Mouse (Mus musculus) ovary, postnatal 14 days (tissue): Measurements from ENCODE around the gene Rps10.

Source experiments
- DNase-seq: peaks from one replicate; pipeline ENCODE4 v3.0.0; 2022; ENCODE audit warnings: low spot score

Rps10 gene

DNA sequence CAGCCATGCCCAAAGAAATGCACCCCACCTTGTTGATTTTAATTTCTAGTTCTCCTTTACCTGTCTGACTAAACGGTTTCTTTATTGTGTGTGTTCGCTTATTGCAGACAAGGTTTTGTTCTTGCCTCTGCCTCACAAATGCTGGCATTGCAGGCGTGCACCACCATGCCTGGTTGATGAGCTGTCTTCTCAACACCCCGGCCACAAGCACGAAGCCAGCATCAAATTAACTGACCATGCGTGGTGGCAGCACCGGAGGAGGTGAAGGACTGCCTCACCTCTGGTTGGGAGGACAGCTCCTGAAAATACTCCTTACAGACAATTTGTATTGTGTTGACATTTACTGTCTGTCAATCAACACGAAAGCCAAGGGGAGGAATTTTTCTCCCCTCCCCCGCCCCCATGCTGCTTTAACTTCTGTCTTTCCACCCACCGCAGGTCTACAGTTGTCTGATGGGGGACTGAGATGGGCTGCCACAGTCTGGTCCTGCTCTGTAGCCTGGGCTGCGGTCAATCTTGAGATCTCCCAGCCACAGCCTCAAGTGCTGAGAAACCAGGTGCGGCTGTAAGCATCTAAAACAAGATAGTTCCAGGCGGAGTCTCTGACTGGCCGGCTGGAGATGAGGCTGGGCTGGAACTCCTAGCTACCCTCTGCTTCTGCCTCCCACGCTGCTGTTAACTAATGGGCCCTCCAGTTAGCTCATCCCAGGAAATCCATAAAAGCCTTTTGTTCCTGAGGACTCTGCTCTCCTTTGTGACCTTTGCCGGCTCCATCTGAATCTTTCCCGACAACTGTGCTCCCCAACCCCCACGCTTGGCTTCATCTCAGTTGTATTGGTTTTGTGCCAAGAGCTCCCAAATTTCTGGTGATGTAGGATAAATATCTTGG is at the start of gene Rps10:
Gene Rps10, minus strand, starts transcription at position 538 of the 889 bp plus-strand sequence.
- DNase-seq, result no peak

DNA sequence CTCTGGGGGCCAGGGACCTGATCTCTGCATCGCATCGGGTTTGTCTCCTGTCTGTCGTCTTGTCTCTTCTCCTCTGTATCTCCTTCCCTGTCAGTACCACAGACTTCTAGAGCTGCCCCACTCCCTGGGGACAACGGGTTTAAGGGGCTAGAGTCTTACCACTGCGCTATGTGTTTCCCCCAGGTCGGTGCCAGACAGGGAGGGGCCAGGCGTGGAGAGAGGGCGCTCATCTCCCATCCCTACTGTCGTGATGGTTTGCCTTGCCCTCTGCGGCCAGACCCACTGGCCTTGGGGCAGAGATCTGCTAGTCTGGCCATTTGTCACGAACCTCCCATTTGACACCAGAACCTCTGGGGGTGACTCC is 49.1 kb upstream of the Rps10 start:
- no peak for DNase-seq

DNA sequence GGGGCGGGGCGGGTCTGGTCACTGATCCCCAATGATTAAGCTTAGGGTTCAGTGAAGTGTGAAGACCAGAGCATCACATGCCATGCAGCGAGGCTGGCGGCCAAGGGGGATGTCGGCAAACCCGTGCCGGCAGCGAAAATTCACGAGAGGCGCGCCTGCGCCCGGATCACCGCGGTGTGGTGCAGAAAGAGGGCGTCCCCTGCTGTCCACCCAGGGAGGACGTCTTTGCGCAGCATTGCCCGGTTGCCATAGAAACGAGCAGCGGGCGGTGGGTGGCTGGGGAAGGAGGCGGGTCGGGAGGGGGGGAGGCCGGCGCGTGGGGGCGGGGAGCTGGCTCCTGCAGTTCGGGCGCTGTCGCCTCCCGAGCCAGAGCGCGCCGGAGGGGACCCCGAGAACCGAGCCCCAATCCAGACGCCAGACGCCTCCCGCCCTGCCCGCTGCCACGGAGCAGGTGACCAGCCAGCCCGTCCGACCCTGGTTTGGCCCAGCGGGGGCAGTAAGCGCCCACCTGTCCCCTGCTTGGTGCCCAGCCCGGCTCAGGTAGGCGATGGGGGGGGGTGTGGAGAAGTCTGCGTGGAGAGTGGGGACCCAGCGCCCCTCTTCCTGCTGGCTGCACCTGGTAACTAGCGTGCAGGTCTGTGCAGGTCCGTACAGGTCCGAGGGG is 48.5 kb upstream of the Rps10 start:
- peak; percentile 33 for DNase-seq

DNA sequence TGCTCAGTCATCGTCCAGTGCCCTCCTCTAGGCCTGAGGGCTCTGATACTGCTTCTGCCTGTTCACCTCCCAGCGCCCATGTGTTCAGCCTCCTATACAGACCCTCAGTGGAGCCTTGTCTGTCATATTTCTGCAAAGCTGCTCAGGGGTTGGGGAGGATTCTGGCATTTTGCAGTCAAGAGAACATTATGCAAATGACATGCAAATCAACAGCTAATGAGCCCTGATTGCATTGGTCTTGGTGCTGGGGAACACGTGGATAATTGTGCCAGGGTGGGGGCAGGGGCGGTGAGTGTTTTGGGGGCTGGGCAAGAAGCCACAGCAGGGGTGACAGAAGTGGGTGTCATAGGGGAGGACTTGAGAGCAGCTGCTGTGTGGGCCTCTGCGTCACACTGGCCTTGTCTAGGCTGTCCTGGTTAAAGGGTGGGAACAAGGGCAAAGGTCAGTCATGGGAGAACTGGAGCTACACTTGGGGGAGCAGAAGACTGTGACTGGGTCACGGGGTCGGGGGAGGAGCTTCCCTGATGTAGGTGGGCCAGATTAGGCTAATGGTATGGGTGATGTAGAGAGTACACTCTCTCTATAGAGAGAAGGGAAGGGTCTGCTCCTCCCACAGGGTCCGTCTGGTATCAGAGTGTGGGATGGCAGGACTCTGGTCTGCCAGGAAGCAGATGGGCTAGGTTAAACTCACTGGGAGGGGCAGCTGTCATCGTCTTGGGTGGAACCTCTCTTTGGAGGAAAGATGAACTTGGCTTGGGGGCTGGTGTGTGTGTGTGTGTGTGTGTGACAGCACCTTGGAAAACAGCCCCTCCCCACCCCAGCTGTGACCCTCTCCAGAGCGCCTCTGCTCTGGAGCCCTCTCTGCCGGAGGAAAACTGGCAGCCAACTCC is 42.7 kb upstream of the Rps10 start:
- DNase-seq, result no peak

DNA sequence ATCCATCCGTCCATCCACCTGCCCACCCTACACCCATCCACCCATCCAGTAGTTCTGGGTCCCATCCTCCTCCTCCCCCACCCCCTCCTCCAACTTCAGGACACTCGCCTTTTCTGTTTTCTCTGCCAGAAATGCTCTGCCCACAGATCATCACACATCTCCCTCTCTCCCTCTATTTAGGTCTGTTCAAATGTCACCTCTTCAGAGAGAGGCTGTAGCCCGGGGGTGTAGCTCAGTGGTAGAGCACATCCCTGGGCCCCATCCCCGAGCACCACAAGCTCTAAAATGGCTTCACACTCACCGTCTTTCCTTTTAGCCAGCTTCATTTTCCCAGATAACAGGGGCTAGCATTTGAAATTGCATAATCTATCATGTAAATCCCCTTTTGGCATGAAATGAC is 41.3 kb upstream of the Rps10 start:
- no peak for DNase-seq

DNA sequence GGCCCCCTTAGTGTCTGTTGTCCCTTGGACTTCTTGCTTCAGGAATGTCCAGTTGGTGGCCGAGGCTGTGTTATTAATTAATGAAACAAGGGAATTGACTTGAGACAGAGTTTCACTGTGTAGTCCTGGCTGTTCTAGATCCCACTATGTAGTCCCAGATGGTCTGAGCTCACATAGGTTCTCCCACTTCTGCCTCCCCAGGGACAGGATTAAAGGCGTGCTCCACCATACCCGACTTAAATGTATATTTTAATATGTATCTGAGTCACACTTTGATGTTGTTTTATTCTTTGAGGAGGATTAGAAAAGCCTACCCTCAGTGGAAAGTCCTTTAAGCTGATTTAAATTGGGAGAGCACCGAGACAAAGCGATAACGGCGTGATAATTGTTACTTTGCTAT is 39.8 kb upstream of the Rps10 start:
- DNase-seq, result no peak

DNA sequence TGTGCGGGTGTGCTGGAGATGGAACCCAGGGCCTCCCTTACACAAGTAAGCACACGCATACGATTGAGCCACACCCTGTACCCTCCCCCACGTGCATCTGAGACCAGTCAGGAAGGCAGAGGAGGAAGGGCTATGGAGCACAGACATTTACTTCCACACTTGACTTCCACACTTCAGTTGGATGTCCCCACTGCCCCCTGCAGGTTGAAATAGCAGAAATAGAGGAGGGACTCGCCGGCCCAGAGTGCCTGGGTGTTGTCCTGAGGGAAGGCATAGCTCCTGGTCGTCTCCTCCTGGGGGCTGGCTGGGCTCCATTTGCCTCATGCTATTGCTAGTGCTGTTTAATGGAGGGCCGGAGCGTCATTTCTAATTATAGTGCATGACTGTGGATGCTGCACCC is 39.0 kb upstream of the Rps10 start:
- no peak for DNase-seq

DNA sequence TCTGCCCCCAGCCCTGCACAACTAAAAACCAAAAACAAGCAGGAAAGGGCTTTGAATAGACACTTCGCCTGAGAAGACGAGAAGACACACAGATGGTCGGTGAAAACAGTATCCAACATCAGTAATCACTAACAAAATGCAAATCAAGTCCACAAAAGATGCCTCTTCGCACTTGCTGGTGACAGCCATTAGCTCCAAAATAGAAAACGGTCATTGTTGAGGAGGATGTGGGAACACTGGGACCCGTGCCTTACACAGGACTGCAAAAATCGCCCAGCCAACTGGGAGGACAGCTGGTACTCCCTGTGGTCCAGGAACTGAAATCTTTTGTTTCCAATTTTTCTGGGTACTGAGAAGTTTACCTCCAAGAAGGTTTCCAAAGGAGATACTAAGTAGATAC is 37.5 kb upstream of the Rps10 start:
- no peak for DNase-seq

DNA sequence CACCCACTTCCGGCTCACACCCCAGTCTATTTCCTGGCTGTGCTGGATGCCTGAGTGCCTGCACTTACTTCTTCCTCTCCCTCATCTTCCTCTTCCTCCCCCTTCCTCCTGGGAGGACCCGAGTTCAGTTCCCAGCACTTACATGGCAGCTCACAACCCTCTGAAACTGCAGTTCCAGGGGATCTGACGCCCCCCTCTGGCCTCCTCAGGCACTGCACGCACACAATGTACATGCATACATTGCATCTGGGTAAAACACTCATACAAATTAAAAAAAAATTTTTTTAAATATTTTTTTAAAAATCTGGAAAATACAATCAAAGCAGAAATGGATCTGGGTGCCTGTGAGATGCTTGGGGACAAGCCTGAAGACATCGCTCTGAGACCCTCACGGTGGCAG is 35.3 kb upstream of the Rps10 start:
- no peak for DNase-seq

DNA sequence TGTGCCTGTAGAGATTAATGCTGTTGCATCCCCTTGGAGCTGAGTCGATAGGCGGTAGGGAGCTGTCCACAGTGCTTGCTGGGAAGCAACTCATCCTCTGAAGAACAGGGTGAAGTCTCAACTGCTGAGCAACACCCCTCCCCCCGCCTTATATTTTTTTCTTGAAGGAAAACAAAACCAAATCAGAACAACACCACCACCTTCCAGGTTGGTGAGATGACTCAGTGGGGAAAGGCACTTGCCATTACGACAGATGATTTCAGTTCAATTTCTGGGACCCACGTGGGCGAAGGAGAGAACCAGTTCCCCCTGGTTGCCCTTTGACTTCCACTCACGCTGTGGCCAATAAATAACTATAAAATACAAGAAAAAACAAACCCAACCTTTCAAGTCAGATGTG is 22.3 kb upstream of the Rps10 start:
- DNase-seq, result no peak

DNA sequence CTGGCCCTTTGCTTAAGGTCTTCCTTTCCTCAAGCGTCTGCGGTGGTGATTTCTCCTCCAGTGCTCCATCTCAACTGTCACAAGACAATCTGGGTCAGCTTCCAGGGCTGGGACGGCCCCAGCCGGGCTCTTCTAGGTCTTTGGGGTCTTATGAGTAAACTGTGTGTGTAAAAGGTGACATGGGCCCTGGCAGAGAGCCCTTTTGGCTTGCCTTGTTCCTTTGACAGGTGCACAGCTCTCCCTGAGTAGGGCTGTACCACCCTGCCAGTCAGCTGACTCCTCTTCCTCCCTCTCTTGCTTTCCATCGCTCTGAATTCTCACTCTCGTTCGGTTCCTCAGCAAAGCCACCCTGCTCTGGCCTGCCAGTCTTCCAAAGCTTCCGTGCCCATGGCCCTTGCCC is 20.7 kb upstream of the Rps10 start:
- DNase-seq, result no peak

DNA sequence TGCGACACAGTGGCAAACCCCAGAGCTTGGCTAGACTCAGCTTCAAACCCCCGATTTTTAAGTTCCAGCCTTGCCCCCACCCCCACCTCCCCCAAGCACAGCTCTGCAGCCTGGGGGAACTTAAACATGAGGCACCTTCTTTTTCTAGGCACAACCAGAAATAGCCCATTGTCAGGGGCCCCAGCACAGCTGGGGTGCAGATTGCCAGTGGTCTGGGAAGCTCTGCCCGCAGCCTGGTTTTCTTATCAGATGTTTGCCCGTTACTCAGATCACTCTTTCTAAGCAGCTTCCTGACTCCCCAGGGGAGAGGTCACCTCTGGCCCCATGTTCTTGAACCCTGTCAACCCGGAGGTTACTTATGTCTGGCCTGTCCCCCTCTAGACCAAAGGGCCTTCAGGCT is 19.9 kb upstream of the Rps10 start:
- DNase-seq, result no peak

DNA sequence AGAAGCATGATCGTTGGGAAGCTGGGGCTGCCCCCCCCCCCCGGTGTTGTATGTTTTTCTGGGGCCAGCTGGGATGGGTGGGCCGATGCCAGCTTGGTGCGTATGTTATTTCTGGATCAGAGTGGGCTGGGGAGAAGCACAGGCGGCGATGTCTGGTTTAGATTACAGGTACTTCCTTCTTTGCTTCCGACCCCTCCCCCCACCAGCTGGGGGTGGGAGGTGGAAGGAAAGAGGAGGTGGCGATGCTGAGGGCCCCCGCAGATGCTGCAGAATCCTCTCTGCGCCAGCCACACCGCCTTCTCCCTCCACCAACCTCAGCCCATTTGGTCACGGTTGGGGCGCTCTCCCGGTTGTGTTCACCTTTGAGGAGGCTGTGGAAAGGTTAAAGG is 19.5 kb upstream of the Rps10 start:
- DNase-seq, result no peak

DNA sequence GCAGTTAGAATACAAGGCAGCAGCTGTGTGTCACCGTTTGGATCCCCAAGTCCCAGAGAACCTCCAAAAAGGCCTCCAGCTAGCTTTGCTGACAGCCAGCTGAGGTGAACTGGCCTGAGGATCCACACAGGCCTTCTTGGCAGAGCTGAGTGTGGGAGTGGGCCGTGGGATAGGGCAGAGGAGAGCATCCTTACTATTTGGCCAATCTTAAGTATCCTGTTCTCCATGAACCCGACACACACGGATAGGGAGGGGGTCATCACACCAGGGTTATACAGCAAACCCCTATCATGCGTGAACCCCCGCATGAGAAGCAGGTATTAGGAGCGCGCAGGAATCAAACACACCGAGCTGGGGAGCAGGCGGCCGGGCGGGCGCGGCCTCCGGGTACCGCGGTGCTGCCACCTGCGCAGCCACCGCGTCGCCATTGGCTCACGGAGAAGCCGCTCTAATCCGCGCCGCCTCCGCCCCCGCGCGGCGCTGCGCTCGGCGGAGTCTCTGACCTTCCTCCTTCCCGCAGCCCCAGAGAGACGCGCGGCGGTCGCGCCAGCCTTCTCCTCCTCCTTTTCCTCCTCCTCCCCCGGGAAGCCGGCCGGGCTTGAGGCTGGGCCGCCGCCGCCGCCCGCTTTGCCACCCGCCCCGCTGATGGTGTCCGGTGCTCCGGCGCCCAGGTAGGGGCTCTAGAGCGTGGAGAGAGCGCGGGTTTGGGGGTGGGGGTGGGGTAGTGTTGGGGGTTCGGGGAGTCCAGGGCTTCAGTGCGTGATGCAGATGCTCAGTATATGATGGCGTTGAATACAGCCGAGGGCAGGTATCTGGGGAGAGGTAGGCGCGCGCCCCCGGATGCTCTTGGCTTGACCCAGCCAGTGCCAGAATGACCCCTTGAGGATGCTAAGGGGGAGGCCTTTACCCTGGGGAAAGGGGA is 18.9 kb upstream of the Rps10 start, which contains the start of gene Pacsin1:
Gene Pacsin1, plus strand, starts transcription at position 421 of the 922 bp plus-strand sequence.
- no peak for DNase-seq

DNA sequence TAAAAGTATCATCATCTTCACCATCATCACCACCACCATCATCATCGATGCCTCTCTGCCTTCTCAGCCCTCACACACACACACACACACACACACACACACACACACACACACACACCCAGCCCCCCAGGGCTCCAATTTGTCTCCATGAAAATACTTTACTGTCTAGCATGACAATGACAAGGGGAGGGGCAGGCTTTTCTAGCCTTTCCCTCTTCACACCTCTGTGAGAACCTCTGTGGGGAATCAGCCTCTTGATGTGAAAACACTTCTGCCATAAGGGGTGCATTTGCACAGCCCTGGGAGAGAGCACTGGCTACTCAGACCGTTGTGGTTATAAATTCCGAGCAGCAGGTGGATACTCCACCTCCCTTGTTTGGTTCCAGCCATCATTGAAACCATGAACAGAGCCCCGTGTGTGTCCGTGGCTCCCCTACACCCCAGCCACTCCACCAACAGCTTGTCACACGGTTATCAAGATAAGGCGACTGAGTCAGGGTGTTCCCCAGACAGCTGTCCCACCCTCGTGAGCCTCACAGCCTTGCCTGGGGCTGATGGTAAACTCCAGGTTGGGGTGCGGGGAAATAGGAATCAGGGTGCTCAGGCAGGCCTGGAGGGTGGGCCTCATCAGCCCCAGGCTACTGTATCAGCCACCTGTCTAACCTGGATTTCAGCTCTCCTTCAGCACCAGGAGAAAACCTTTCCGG is 16.9 kb upstream of the Rps10 start:
- DNase-seq, result no peak

DNA sequence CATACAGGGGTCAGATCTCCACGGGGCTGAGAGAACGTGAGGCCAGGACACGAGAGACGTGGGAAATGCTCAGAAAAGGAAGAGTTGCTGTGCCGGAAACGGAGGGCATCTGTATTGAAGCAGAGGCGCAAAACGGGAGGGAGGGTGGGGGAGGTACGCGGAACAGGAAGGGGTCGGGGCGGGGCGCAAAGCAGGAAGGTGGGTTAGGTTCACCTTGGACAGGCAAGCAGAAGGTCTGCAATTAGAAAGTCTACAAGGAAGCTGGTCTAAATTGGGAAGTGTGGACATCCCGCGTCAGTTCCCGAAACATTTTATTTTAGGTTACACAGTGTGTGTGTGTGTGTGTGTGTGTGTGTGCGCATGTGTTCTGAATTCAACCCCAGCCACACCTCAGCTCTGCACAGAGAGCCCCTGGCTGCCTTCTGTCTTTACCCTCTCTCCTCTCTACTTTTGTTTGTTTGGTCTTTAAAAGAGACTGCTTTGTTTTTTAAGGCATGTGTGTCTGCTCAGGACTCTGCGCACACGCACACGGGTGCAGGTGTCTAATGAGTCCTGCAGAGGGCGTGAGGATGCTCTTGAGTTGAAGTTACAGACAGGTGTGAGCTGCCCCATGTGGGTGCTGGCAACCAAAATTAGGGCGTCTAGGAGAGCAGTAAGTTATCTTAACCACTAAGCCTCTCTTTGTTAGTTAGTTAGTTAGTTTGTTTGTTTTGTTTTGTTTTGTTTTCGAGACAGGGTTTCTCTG is 15.7 kb upstream of the Rps10 start:
- DNase-seq, result no peak

DNA sequence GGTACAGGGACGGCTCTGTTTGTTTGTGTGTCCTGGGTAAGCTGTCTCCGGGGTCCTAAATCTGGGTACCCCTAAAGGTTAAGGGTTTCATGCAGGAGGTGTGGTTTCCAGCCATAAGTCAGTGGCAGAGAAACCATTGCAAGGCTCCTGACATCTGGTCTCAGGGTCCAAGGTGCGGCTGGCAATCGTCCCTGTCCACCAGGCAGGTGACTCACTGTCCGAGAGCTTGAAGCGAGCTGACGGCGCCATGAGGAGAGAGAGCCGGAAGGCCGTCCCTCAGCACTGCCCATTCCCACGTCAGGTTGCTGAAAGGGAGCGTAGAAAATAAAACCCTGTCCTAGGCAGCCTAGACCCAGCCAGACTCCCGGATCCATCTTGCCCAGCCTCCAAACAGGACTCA is 14.1 kb upstream of the Rps10 start:
- no peak for DNase-seq

DNA sequence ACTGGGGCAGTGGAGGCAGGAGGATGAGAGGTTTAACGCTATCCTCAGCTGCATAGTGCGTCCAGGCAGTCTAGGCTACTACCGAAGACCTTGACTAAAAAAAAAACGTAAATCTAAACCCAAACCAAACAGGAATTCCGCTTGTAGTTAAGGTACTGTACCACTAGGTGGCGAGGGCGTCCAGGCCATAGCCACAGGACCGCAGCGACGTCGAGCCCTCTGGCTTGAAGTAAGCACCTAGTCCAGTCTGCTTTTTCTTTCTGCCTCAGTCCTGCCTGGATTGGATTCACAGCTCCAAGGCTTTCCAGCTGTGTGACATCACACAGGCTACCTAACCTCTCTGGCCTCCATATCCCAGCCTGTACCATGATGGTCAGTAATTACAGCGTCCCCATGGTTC is 13.7 kb upstream of the Rps10 start:
- peak; percentile 32 for DNase-seq

DNA sequence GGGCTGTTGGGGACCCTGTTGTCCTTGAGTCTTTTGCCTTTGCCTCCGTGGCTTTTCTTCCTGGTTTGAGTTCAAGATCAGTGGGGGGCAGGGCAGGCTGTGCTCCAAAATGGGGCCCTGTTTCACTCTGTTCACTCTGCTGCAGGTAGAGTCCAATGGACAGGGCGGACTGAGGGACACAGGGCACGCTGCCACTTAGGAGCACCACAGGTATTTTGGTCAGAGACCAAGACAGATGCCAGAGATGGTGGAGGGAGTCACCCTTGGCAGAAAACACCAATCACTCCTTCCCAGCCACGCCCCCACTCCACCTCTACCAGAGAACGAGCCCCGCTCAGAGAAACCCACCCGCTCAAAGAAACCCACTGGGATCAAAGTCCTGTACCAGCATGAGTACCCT is 9.3 kb upstream of the Rps10 start:
- DNase-seq, result no peak

DNA sequence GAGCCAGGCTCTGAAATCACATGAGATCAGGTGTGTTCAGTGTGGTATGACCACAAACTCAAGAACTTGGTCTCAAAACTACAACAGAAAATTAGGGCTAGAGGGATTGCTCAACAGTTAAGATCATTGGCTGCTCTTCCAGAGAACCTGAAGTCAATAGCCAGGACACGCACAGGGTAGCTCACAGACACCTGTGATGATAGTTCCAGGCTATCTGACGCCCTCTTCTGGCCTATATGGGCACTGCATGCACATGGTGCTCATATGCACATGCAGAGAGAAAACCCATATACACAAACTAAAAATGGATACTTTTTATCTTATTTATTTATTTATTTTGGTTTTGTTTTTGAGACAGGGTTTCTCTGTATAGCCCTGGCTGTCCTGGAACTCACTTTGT is 8.1 kb upstream of the Rps10 start:
- no peak for DNase-seq
